Mouse (Mus musculus): Measurements from ENCODE around the gene Meis3.

- no peak for TF ChIP-seq POLR2A (IDR thresholded peaks at IDR 0.05; ENCODE audit: low read depth, low read length)
- TF ChIP-seq CTCF (IDR thresholded peaks at IDR 0.05; ENCODE audit: borderline replicate concordance, insufficient read depth, low read length): no peak
These were observed 55.0 kb downstream of the Meis3 start for GRCm38 (mm10) chr7:16229869-16230268.

All from embryonic fibroblast, embryonic 13.5 days (primary cell).